Mouse (Mus musculus) MN1 (cell line): Measurements from ENCODE around the gene Adgrg5.

Experiments
- DNase-seq: peaks from one replicate; pipeline ENCODE4 v3.0.0-alpha.2; 2016; ENCODE audit warnings: low spot score

Gene Adgrg5

DNA sequence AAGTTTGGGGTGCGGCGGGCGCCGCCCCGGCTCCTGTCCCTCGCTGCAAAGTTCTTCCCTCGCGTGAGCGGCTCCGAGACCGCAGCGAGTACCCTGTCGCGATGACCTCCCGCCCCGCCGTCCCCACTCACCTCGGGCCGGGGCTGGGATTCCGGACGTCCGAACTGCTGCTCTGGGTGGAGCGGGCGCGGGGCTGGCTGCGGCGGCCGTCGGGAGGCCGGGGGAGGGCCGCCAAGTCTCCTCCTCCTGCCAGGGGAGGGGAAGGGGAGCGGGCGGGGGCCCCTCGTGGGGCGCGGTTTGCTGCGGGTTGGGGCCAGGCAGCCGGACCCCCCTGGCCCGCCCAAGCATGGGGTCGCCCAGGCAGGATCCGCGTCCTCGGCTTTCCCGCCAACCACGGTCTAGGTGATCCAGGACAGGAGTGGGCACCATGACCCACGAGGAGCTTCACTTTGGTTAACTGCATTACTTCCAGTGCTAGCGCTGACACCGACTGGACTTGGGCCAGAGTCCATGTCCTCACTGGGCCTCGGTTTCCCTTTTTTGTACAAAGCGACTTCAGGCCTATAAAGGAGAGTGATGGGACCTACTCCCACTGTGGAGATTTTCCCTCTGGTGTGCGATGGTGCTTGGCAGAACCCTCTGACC, 5.5 kb upstream of the Adgrg5 start, which contains the start of gene Ccdc102a:
Gene Ccdc102a, minus strand, starts transcription at position 248 of the 645 bp plus-strand sequence.
- peak; percentile 58 for DNase-seq

- no peak for DNase-seq
These were observed 4.2 kb upstream of the Adgrg5 start for GRCm38 (mm10) chr8:94919256-94919655.

GRCm38 (mm10) chr8:94922176-94922575, 1.3 kb upstream of the Adgrg5 start:
- no peak for DNase-seq

GRCm38 (mm10) chr8:94922602-94923001, 892 bp upstream of the Adgrg5 start:
- no peak for DNase-seq

GRCm38 (mm10) chr8:94928227-94928626, 4.7 kb downstream of the Adgrg5 start:
- DNase-seq, result no peak

DNA sequence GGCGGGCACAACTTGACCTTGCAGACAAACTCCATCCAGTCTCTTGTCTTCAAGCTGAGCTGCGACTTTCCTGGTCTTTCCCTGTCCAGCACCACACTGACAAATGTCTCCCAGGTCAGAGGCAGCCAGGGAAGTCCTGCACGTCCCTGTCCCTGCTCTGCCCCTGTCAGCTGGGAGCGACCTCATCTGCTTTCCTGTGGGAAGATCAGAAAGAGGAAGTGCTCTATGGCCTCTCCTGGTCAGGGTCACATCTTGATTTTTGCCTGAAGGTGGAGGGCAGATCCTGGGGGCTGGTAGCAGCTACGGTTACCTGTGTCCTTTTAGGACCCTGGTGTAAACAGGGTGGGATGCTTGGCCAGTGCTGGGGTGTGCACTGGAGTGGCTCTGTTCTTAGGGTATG, 10.4 kb downstream of the Adgrg5 start:
- no peak for DNase-seq

- no peak for DNase-seq
These were observed 11.7 kb downstream of the Adgrg5 start for GRCm38 (mm10) chr8:94935172-94935571.

- peak; percentile 40 for DNase-seq
These were observed 19.1 kb downstream of the Adgrg5 start for GRCm38 (mm10) chr8:94942566-94942965.

DNA sequence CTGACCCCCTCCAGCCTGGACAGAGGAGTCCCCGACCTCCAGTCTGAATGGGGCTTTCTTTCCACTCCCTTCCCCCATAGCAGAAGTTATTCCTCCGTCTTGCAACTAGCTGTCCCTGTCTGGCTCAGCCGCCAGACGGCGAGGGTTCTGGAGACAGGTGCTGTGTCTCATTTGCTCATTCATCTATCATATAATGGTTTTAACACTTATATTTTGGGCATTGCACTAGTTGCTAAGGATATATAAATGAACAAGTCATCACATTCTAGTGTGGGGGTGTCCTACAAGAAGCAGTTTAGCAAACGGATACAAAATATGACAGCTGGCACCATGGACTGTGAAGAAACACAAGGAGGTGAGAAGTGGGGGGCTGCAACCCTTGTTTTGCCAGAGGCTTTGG, 21.7 kb downstream of the Adgrg5 start:
- DNase-seq, result no peak

DNA sequence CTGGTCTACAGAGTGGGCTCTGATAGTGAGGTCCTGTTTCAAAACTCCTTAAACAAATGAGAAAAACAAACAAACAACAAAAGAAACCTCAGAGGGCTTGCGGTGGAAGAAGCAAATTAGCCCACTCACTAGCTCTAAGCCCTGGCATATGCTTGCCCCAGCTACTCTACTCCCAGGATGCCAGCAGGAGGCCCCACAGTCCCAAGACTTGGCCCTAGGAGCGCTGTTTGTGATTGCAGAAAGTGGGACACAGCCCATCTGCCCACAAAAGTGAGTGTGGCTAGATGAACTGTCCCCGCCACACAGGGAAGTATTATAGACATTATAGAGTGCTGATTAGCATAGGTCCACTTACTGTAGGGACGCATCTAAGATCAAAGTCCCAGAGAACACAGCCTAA, 24.9 kb downstream of the Adgrg5 start:
- DNase-seq, result no peak

- DNase-seq, result no peak
These were observed 25.5 kb downstream of the Adgrg5 start for GRCm38 (mm10) chr8:94949010-94949409.

DNA sequence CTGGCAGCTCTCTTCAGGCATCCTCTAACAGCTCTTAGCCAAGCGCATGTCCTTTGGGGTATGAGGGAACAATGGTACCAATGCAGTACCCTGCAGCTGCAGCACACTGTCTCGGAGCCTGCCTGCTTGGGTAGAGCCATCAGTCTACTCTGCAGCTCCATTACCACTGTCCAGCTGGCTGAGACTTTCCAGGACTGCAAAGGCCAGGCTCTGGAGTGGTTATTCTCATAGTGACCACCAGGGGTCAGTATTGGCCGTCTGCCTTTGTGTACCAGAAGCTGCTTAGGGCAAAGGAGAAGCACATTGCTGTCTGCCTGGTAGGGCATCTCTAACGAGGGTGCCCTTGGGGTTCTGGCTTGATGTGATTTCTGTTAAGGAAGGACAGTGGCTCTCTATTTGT, 26.6 kb downstream of the Adgrg5 start:
- peak; percentile 83 for DNase-seq

GRCm38 (mm10) chr8:94950458-94950857, 27.0 kb downstream of the Adgrg5 start:
- DNase-seq, result no peak

GRCm38 (mm10) chr8:94952086-94952485, 28.6 kb downstream of the Adgrg5 start:
- DNase-seq, result no peak

DNA sequence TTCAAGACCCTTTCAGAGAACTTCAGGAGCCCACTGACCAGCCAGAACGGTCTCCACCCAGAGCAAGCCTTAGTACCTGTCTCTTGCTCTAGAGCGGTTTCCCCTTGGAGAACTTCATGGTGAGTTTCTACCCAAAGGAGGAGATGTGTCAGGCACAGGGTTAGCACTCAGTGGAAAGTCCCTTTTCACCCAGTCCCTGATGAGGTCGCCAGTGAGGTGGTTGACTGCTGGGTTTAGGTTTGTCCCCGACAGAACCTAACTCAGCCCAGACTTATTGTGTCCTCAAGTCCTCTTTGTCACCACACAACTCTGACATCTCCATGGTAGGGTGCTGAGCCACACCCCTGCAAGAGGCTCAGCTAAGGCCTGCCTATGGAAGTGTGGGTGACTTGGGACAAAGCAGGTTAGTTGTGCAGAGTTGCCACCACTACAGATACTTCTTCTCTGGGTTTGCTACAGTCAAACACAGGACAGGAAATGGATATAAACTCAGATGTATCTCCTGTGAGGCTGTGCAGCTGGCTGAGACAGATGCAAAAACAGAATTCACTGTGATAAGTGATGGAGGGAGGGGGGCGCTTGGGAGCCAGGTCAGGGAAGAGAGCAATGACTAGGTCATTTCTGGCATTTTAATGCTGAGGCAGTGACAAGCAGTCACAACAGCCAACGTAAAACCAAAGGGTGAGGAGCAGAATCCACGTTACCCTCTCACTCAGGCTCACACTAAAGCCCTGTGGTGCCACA, 30.3 kb downstream of the Adgrg5 start:
- DNase-seq, result no peak

- DNase-seq, result peak; percentile 82
These were observed 30.9 kb downstream of the Adgrg5 start for GRCm38 (mm10) chr8:94954368-94954737.

DNA sequence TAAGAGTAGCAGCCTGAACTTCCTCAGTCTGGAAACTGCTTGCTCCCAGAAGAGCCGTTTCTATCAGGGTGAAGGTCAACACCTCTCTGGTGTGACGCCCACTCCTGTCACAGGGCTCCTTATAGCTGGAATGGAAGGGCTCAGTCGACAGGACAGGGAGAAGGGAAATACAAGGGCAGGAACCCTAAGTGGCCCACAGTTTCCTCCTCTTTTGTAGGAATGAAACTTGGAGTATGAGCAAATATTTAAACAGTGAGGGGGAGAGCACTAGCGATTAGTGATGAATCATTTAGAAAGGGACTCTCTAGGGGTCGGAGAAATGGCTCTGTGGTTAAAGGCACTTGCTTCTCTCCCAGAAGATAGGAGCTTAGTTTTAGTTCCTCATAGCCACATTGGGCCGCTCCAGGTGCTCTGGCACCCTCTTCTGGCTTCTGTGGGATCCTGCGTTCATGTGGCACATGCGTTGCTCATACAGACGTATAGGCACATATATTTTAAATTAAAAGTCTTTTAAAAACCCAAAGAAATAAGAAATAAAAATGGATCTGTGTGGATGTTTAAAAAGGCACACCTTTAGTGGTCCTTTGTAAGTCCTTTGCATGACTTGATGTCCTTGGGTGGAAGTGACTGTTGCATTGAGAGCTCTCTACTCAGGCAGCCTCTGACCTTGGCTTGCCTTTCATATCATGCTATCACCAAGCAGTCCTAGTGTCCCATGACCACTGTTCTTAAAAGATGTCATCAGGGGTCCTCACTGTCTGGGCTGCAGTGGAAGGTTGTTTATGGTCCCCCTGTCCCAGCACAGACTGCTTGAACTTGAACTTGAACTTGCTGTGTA, 31.6 kb downstream of the Adgrg5 start:
- peak; percentile 82 for DNase-seq

DNA sequence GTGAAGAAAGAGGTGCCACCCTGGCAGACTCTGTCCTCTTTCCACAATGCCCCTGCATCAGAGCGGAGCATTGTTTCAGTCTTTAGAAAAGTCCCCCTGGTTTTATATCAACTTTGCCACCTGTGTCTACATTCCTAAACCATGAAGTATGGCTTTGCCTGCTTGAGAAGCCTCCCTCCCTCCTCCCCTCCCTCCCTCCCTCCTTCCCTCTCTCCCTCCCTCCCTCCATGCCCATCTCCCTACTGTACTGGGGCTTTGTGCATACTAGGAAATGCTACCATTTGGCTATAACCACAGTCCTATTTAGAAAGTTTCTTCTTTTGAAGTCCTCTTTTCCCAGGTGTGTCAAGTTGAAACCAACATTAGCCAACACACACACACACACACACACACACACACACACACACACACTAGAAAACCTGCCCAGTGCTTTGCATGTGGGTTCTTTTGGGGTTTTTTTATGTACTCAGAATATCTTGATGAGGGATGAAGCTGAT, 32.6 kb downstream of the Adgrg5 start:
- DNase-seq, result no peak

- no peak for DNase-seq
These were observed 38.7 kb downstream of the Adgrg5 start for GRCm38 (mm10) chr8:94962201-94962600.

DNA sequence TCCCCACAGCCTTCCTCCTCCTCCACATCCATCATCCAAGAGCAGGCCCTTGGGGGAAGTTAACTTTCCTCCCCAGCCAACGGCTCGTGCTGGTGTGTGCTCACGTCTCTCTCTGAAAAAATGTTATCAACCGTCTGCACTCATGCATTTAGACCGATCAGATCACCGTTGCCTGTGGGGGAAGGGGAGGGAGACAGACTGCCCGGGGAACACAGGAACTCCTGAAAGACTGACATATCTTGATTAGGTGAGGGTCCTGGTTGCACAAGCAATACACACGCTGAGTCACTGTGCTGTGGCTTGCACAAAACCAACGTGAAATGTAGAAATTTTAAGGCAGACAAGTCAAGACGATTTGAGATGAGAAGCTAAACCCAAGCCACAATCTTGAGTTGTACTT, 41.3 kb downstream of the Adgrg5 start:
- no peak for DNase-seq

- no peak for DNase-seq
These were observed 43.1 kb downstream of the Adgrg5 start for GRCm38 (mm10) chr8:94966578-94966977.

DNA sequence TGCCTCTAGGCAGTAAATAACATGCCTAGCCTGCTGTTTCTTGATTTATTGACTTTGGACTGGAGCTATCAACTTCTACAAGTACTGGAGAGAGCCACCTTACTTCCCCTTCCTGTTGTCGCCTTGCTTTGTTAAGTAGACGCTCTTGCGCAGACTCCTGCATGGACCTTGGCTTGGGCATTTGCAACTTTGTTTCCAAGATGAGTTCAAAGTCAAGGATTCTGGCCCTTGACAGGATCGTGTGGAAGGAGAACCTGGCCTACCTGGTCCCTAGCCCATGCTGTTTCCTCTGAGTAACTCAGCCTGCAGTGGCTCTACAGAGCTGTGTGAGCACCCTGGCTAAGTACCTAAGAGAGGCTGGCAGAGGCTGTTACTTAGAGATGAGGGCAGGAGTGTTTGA, 43.6 kb downstream of the Adgrg5 start:
- no peak for DNase-seq

- DNase-seq, result no peak
These were observed 44.1 kb downstream of the Adgrg5 start for GRCm38 (mm10) chr8:94967554-94967953.
